Mouse (Mus musculus) thymus, adult 2 months (tissue): ENCODE data around the gene Nup210l.

Source experiments
- CTCF ChIP-seq: fragments of 200-500 bp; IDR thresholded peaks from 2 replicates; pipeline ENCODE4 v1.5.1; 2012; ENCODE audit warnings: mild to moderate bottlenecking, control low read depth, low read length, moderate library complexity, borderline replicate concordance; ENCODE audit not compliant: control insufficient read depth, poor library complexity, insufficient read depth; ENCODE audit errors: extremely low read depth
- POLR2A ChIP-seq: fragments of 200-500 bp; IDR thresholded peaks from 2 replicates; pipeline ENCODE4 v1.6.1; 2012; ENCODE audit warnings: mild to moderate bottlenecking, low read length, control low read depth, moderate library complexity; ENCODE audit not compliant: control insufficient read depth, poor library complexity, insufficient read depth; ENCODE audit errors: extremely low read depth

GRCm38 (mm10) chr3:90088617-90089016 is 15.3 kb upstream of the Nup210l start:
- TF ChIP-seq POLR2A (no peak), CTCF (no peak)
